Mouse (Mus musculus): ENCODE results near the gene Med29. TPM values are rescaled to one million over a fixed set of nuclear protein-coding genes. Genes with fewer than 3 reads are reported as not detected.

The Med29 gene
- total RNA-seq, 2 experiments from 2014 or later = 21.1 to 36.8 TPM

- no peak for ATAC-seq (replicated peaks; ENCODE audit: poor library complexity)
Observed at GRCm38 (mm10) chr7:28377190-28378065, 15.1 kb downstream of the Med29 start.

- no peak for ATAC-seq (replicated peaks; ENCODE audit: poor library complexity)
Observed at GRCm38 (mm10) chr7:28376011-28376771, 16.3 kb downstream of the Med29 start.

GRCm38 (mm10) chr7:28375176-28375921 is 17.2 kb downstream of the Med29 start:
- ATAC-seq (replicated peaks; ENCODE audit: poor library complexity) = peak; percentile 47

GRCm38 (mm10) chr7:28374647-28375046 is 17.9 kb downstream of the Med29 start:
- ATAC-seq (replicated peaks; ENCODE audit: poor library complexity) = no peak

GRCm38 (mm10) chr7:28373891-28374495 is 18.5 kb downstream of the Med29 start:
- no peak for ATAC-seq (replicated peaks; ENCODE audit: poor library complexity)

GRCm38 (mm10) chr7:28373131-28373581 is 19.4 kb downstream of the Med29 start:
- peak; percentile 21 for ATAC-seq (replicated peaks; ENCODE audit: poor library complexity)

GRCm38 (mm10) chr7:28372251-28373108 is 20.0 kb downstream of the Med29 start, which contains the start of gene Plekhg2:
Plekhg2 (minus strand) TSS chr7:28372599.
- ATAC-seq (replicated peaks; ENCODE audit: poor library complexity) = peak; percentile 67

- no peak for ATAC-seq (replicated peaks; ENCODE audit: poor library complexity)
Observed at GRCm38 (mm10) chr7:28371514-28371989, 21.0 kb downstream of the Med29 start.

- no peak for ATAC-seq (replicated peaks; ENCODE audit: poor library complexity)
Observed at GRCm38 (mm10) chr7:28370977-28371513, 21.5 kb downstream of the Med29 start.

- no peak for ATAC-seq (replicated peaks; ENCODE audit: poor library complexity)
Observed at GRCm38 (mm10) chr7:28370051-28370450, 22.5 kb downstream of the Med29 start.

GRCm38 (mm10) chr7:28368276-28368920 is 24.1 kb downstream of the Med29 start:
- no peak for ATAC-seq (replicated peaks; ENCODE audit: poor library complexity)

- ATAC-seq (replicated peaks; ENCODE audit: poor library complexity) = no peak
Observed at GRCm38 (mm10) chr7:28367663-28368275, 24.7 kb downstream of the Med29 start.

- no peak for ATAC-seq (replicated peaks; ENCODE audit: poor library complexity)
Observed at GRCm38 (mm10) chr7:28362441-28363060, 30.0 kb downstream of the Med29 start.

GRCm38 (mm10) chr7:28361647-28362341 is 30.7 kb downstream of the Med29 start:
- no peak for ATAC-seq (replicated peaks; ENCODE audit: poor library complexity)

GRCm38 (mm10) chr7:28360291-28360690 is 32.2 kb downstream of the Med29 start:
- ATAC-seq (replicated peaks; ENCODE audit: poor library complexity) = no peak

GRCm38 (mm10) chr7:28359854-28360253 is 32.7 kb downstream of the Med29 start:
- ATAC-seq (replicated peaks; ENCODE audit: poor library complexity) = no peak

GRCm38 (mm10) chr7:28358431-28358830 is 34.1 kb downstream of the Med29 start:
- no peak for ATAC-seq (replicated peaks; ENCODE audit: poor library complexity)

All from megakaryocyte progenitor cell, adult 5-6 weeks (primary cell).